Mouse (Mus musculus): ENCODE measurements at regions not wholly inside any gene's neighbourhood (a gene's known extent, or its start where the extent isn't known, plus 50 kb on each side); places are given as distances from the start of the nearest gene placed in this dataset.

- Histone ChIP-seq H3K27ac (replicated peaks) (no peak overlapping the region), H3K36me3 (no peaks in the 10 kb centered on the region), H3K4me3 (replicated peaks) (no peak overlapping the region), H3K9me3 (replicated peaks) (no peaks in the 10 kb centered on the region), H3K4me1 (no peaks in the 10 kb centered on the region), H3K4me2 (replicated peaks) (no peak overlapping the region), H3K27me3 (no peaks in the 10 kb centered on the region), H3K9ac (no peak overlapping the region)
- ATAC-seq (ENCODE audit: insufficient number of reproducible peaks, low FRiP score, low TSS enrichment, low read depth): no peak
- 94% methylated on average over 1 of the region's 1 CpGs for WGBS
Observed at GRCm38 (mm10) chr5:97218712-97219111, 107.3 kb upstream of the Paqr3 start.

DNA sequence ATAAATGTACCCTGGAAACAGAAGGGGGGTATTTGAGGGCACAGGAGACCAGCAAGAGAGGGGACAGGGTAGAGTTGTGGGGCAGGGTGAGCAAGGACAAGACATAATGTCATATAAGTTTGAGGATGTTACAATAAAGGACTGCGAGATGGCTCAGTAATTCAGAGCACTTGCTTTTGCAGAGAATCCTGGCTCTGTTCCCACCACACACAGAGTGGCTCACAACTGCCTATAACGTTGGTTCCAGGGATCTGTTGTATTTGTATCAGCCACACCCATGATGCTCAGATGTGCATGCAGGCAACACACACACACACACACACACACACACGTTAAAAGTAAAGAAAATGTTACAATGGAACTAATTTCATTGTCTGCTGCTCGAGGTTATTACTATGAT is 94.2 kb upstream of the Paqr3 start:
- Histone ChIP-seq H3K9me3 (replicated peaks) (no peaks in the 10 kb centered on the region), H3K4me1 (no peaks in the 10 kb centered on the region), H3K4me2 (replicated peaks) (no peak overlapping the region), H3K4me3 (replicated peaks) (no peak overlapping the region), H3K27ac (replicated peaks) (no peak overlapping the region), H3K27me3 (no peaks in the 10 kb centered on the region), H3K36me3 (no peaks in the 10 kb centered on the region), H3K9ac (no peak overlapping the region)
- ATAC-seq (ENCODE audit: insufficient number of reproducible peaks, low FRiP score, low TSS enrichment, low read depth): no peak
- 62% methylated on average over 4 of the region's 4 CpGs for WGBS

GRCm38 (mm10) chr5:97204337-97204736 is 92.9 kb upstream of the Paqr3 start:
- no peaks in the 10 kb centered on the region for H3K36me3 ChIP-seq
- no peak overlapping the region for H3K4me3 ChIP-seq (replicated peaks)
- H3K27ac ChIP-seq (replicated peaks): no peak overlapping the region
- no peak overlapping the region for H3K9ac ChIP-seq
- ATAC-seq (ENCODE audit: insufficient number of reproducible peaks, low FRiP score, low TSS enrichment, low read depth): no peak
- 77% methylated on average over 2 of the region's 2 CpGs for WGBS
- H3K4me2 ChIP-seq (replicated peaks): no peak overlapping the region
- no peaks in the 10 kb centered on the region for H3K27me3 ChIP-seq
- no peaks in the 10 kb centered on the region for H3K9me3 ChIP-seq (replicated peaks)
- no peaks in the 10 kb centered on the region for H3K4me1 ChIP-seq

DNA sequence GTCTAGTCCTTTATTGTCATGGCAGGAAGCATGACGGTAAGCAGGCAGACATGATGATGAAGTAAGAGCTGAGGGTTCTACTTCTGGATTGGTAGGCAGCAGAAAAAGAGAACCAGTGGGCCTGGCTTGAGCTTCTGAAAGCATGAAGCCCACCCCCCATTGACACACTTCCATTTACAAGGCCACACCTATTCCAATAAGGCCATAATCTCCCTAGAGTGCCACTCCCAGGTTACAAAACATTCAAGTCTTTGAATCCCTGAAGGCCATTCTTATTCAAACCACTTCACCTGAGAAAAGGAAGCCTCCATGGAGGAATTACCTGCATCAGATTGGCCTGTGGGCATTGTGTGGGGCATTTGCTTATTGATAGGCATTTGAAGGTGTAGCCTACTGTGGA is 92.2 kb upstream of the Paqr3 start:
- Histone ChIP-seq H3K9me3 (replicated peaks) (no peaks in the 10 kb centered on the region), H3K27me3 (no peaks in the 10 kb centered on the region), H3K27ac (replicated peaks) (no peak overlapping the region), H3K4me2 (replicated peaks) (no peak overlapping the region), H3K36me3 (no peaks in the 10 kb centered on the region), H3K4me1 (no peaks in the 10 kb centered on the region), H3K9ac (no peak overlapping the region), H3K4me3 (replicated peaks) (no peak overlapping the region)
- ATAC-seq (ENCODE audit: insufficient number of reproducible peaks, low FRiP score, low TSS enrichment, low read depth): no peak
- 94% methylated on average over 1 of the region's 1 CpGs for WGBS

DNA sequence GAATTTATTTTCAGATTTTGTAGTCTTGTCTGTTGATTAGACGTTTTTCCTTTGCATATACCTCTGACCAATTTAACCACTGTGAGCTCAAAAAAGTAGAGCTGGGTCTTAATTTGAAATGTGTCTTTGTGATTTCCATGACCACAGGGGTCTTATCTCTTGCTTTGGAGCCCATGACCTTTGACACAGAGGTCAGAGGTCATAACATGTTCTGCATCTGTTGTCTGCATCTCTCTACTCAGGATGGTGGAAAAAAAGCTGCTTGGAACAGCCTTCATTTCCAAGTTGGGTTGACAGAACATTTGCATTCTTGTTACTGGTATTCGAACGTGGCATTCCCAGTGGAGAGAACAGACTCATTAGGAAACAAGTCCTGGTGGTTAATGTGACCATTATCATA is 91.2 kb upstream of the Paqr3 start:
- WGBS: 31% methylated on average over 3 of the region's 3 CpGs
- no peak overlapping the region for H3K4me3 ChIP-seq (replicated peaks)
- no peaks in the 10 kb centered on the region for H3K4me1 ChIP-seq
- ATAC-seq (ENCODE audit: insufficient number of reproducible peaks, low FRiP score, low TSS enrichment, low read depth): no peak
- no peak overlapping the region for H3K27ac ChIP-seq (replicated peaks)
- H3K36me3 ChIP-seq: no peaks in the 10 kb centered on the region
- H3K4me2 ChIP-seq (replicated peaks): no peak overlapping the region
- no peaks in the 10 kb centered on the region for H3K27me3 ChIP-seq
- H3K9me3 ChIP-seq (replicated peaks): no peaks in the 10 kb centered on the region
- H3K9ac ChIP-seq: no peak overlapping the region

DNA sequence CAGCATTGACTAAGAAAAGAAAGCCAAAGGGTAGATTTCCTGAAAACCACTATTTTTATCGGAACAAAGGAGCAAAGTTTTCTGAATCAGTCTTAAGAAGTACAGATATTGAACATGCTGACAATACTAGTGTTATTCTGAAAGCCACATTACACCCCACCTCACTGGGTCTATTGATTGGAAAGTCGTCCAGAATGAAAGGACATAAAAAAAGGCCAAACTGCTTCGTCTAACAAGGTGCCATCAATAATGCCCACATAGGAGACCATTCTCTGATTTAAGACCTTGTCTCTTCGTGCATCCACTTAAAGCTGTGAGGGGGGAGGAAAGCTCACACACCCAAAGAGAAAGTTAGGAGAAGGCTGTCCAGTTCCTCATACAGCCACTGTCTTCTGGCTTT is 89.3 kb upstream of the Paqr3 start:
- WGBS: 69% methylated on average over 4 of the region's 4 CpGs
- Histone ChIP-seq H3K9ac (no peak overlapping the region), H3K27me3 (no peaks in the 10 kb centered on the region), H3K4me3 (replicated peaks) (no peak overlapping the region), H3K4me2 (replicated peaks) (no peak overlapping the region), H3K4me1 (no peaks in the 10 kb centered on the region), H3K27ac (replicated peaks) (no peak overlapping the region), H3K9me3 (replicated peaks) (no peaks in the 10 kb centered on the region), H3K36me3 (no peaks in the 10 kb centered on the region)
- no peak for ATAC-seq (ENCODE audit: insufficient number of reproducible peaks, low FRiP score, low TSS enrichment, low read depth)

GRCm38 (mm10) chr5:97195281-97195660 is 83.9 kb upstream of the Paqr3 start:
- no peak overlapping the region for H3K9ac ChIP-seq
- H3K27me3 ChIP-seq: no peaks in the 10 kb centered on the region
- H3K36me3 ChIP-seq: no peaks in the 10 kb centered on the region
- no peak overlapping the region for H3K4me3 ChIP-seq (replicated peaks)
- H3K4me1 ChIP-seq: peaks cover 4% of the 10 kb centered on the region; the same call in 1 of the 2 replicates
- WGBS: 69% methylated on average over 10 of the region's 10 CpGs
- no peaks in the 10 kb centered on the region for H3K9me3 ChIP-seq (replicated peaks)
- H3K27ac ChIP-seq (replicated peaks): no peak overlapping the region
- ATAC-seq (ENCODE audit: insufficient number of reproducible peaks, low FRiP score, low TSS enrichment, low read depth): no peak
- no peak overlapping the region for H3K4me2 ChIP-seq (replicated peaks)

GRCm38 (mm10) chr5:97194656-97195280 is 83.4 kb upstream of the Paqr3 start:
- Histone ChIP-seq H3K27ac (replicated peaks) (no peak overlapping the region), H3K4me1 (peaks cover 4% of the 10 kb centered on the region; the same call in 1 of the 2 replicates), H3K9me3 (replicated peaks) (no peaks in the 10 kb centered on the region), H3K4me2 (replicated peaks) (no peak overlapping the region), H3K4me3 (replicated peaks) (no peak overlapping the region), H3K36me3 (no peaks in the 10 kb centered on the region), H3K27me3 (no peaks in the 10 kb centered on the region), H3K9ac (no peak overlapping the region)
- no peak for ATAC-seq (ENCODE audit: insufficient number of reproducible peaks, low FRiP score, low TSS enrichment, low read depth)
- WGBS: 71% methylated on average over 11 of the region's 11 CpGs

DNA sequence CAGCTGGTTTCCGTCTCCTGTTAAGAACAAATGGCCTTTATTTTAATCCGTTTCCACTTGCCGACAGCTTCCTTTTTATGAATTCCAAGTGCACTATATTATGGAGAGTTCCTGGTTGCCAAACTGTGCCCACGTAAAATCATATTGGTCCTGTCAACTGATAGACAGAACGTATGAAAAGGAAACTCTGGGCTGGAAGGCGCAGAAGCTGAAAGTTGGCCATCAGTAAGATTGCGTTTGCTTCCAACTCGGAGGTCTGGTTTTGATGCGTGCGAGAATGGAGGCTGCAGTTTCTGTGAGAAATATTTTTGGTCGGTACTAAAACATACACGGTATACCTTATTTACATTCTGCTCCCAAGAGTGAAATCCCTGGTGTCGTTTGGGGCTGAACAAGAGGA is 81.3 kb upstream of the Paqr3 start:
- H3K4me2 ChIP-seq (replicated peaks): no peak overlapping the region
- H3K9ac ChIP-seq: no peak overlapping the region
- H3K4me1 ChIP-seq: peaks cover 4% of the 10 kb centered on the region; the same call in 1 of the 2 replicates
- H3K27me3 ChIP-seq: no peaks in the 10 kb centered on the region
- 51% methylated on average over 13 of the region's 13 CpGs for WGBS
- no peak for ATAC-seq (ENCODE audit: insufficient number of reproducible peaks, low FRiP score, low TSS enrichment, low read depth)
- no peaks in the 10 kb centered on the region for H3K36me3 ChIP-seq
- no peaks in the 10 kb centered on the region for H3K9me3 ChIP-seq (replicated peaks)
- H3K27ac ChIP-seq (replicated peaks): no peak overlapping the region
- H3K4me3 ChIP-seq (replicated peaks): no peak overlapping the region

- WGBS: 17% methylated on average over 3 of the region's 3 CpGs
- H3K27ac ChIP-seq (replicated peaks): no peak overlapping the region
- H3K4me2 ChIP-seq (replicated peaks): no peak overlapping the region
Observed at GRCm38 (mm10) chr5:97190695-97191094, 79.3 kb upstream of the Paqr3 start.

DNA sequence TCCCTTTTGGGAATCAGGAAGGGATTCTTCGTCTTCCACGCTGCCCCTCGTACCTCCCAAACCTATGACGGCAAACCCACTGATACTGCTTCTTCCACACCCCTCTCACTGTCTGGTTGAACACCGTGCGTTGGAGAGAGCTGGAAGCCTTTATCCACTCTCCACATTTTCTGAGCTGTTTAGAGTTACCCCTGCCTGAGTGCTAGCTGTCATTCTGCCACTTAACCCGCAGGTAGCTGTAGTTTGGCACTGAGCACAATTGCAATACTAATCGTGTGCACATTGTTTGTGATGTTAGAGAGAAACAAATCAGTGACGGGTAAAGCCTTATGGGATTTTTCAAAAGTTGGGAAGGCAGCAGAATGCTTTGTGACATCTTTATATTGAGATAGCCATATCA is 73.1 kb upstream of the Paqr3 start:
- 75% methylated on average over 9 of the region's 9 CpGs for WGBS
- H3K4me1 ChIP-seq: no peaks in the 10 kb centered on the region
- no peak overlapping the region for H3K27ac ChIP-seq (replicated peaks)
- no peak overlapping the region for H3K4me2 ChIP-seq (replicated peaks)
- no peak overlapping the region for H3K9ac ChIP-seq
- no peak for ATAC-seq (ENCODE audit: insufficient number of reproducible peaks, low FRiP score, low TSS enrichment, low read depth)
- no peaks in the 10 kb centered on the region for H3K9me3 ChIP-seq (replicated peaks)
- no peaks in the 10 kb centered on the region for H3K27me3 ChIP-seq
- no peaks in the 10 kb centered on the region for H3K36me3 ChIP-seq
- H3K4me3 ChIP-seq (replicated peaks): no peak overlapping the region

More at GRCm38 (mm10) chr5:97190695-97191094, 79.3 kb upstream of the Paqr3 start:
- ATAC-seq (ENCODE audit: insufficient number of reproducible peaks, low FRiP score, low TSS enrichment, low read depth): peak; percentile 57; the same call in 1 of the 2 replicates
- Histone ChIP-seq H3K27me3 (no peaks in the 10 kb centered on the region), H3K9ac (no peak overlapping the region), H3K4me1 (peaks cover 4% of the 10 kb centered on the region; the same call in 1 of the 2 replicates), H3K36me3 (no peaks in the 10 kb centered on the region), H3K9me3 (replicated peaks) (no peaks in the 10 kb centered on the region), H3K4me3 (replicated peaks) (no peak overlapping the region)

DNA sequence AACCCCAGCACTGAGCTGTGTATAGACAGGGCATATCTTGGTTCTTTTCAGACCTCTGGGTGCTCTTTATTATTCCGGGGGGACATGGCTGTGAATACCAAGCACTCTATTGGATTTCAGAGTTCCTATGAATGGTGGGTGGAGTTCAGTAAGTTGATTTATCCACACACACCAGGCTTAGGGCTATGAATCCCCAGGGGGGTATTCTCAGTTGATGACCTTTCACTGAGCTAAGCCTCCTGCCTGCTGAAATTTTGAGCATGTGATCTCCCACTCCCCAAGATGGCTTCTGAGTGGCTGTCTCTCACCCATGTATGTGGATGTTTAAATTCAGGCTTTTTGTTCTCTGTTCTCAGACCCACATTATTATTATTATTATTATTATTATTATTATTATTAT is 69.9 kb upstream of the Paqr3 start:
- H3K36me3 ChIP-seq: no peaks in the 10 kb centered on the region
- 97% methylated on average over 1 of the region's 1 CpGs for WGBS
- no peak overlapping the region for H3K4me2 ChIP-seq (replicated peaks)
- no peak overlapping the region for H3K4me3 ChIP-seq (replicated peaks)
- H3K27ac ChIP-seq (replicated peaks): no peak overlapping the region
- H3K9ac ChIP-seq: no peak overlapping the region
- no peak for ATAC-seq (ENCODE audit: insufficient number of reproducible peaks, low FRiP score, low TSS enrichment, low read depth)
- H3K4me1 ChIP-seq: no peaks in the 10 kb centered on the region
- no peaks in the 10 kb centered on the region for H3K27me3 ChIP-seq
- no peaks in the 10 kb centered on the region for H3K9me3 ChIP-seq (replicated peaks)

All from embryonic facial prominence, embryonic 15.5 days (tissue).